Mouse (Mus musculus) megakaryocyte, embryonic 14.5 days (primary cell): ENCODE measurements around the gene Cmas.

ENCODE experiments used
- FLI1 ChIP-seq: IDR thresholded peaks from 2 replicates; pipeline ENCODE4 v1.6.1; 2012; ENCODE audit warnings: low read length, inconsistent platforms, mixed read lengths
- GATA1 ChIP-seq: IDR thresholded peaks from 3 replicates; pipeline ENCODE4 v1.6.1; 2012; ENCODE audit warnings: mixed read lengths, low read length, inconsistent platforms, borderline replicate concordance

GRCm38 (mm10) chr6:142715026-142715425 lies 41.5 kb upstream of the Cmas start:
- TF ChIP-seq GATA1 (no peak), FLI1 (no peak)
